Mouse (Mus musculus) cerebellum, adult 2 months (tissue): ENCODE data around the gene Neurl3.

Experiments
- CTCF ChIP-seq: fragments of 200-500 bp; IDR thresholded peaks from 2 replicates; pipeline ENCODE4 v1.5.1; 2011; ENCODE audit warnings: low read depth, mild to moderate bottlenecking, control low read depth, low read length, moderate library complexity, borderline replicate concordance; ENCODE audit not compliant: insufficient read depth
- POLR2A ChIP-seq: fragments of 200-500 bp; IDR thresholded peaks from 2 replicates; pipeline ENCODE4 v1.6.1; 2011; ENCODE audit warnings: low read length, control low read depth, borderline replicate concordance; ENCODE audit not compliant: insufficient read depth

- TF ChIP-seq POLR2A, result no peak
- no peak for TF ChIP-seq CTCF
These were observed 15.8 kb downstream of the Neurl3 start for GRCm38 (mm10) chr1:36258631-36259030.
